Mouse (Mus musculus) CH12.LX (cell line): ENCODE results near the gene Pakap.

ENCODE experiments used
- CTCF ChIP-seq, 2 experiments: IDR thresholded peaks in 1 of 2; conservative IDR thresholded peaks in 1 of 2; 2 replicates each; pipeline ENCODE4 v1.5.1; 2011 to 2012; ENCODE audit warnings: low read depth in 2 of 2, low read length in 2 of 2, improper control_type of control experiment in 1 of 2, inconsistent platforms in 1 of 2, mild to moderate bottlenecking in 1 of 2, moderate library complexity in 1 of 2
- EP300 ChIP-seq: IDR thresholded peaks from 2 replicates; pipeline ENCODE4 v1.6.1; 2011; ENCODE audit warnings: low read length, improper control_type of control experiment
- HCFC1 ChIP-seq: IDR thresholded peaks from 2 replicates; pipeline ENCODE4 v1.6.1; 2012; ENCODE audit warnings: low read depth, mild to moderate bottlenecking, inconsistent platforms, low read length, improper control_type of control experiment
- MAX ChIP-seq: IDR thresholded peaks from 2 replicates; pipeline ENCODE4 v1.6.1; 2011; ENCODE audit warnings: low read length, improper control_type of control experiment
- POLR2A ChIP-seq: IDR thresholded peaks from 2 replicates; pipeline ENCODE4 v1.6.1; 2011; ENCODE audit warnings: low read depth, mild to moderate bottlenecking, improper control_type of control experiment, low read length
- RAD21 ChIP-seq: IDR thresholded peaks from 2 replicates; pipeline ENCODE4 v1.6.1; 2011; ENCODE audit warnings: low read depth, mild to moderate bottlenecking, low read length, improper control_type of control experiment, moderate library complexity
- TCF12 ChIP-seq: IDR thresholded peaks from 2 replicates; pipeline ENCODE4 v1.6.1; 2014; ENCODE audit warnings: low read depth, mild to moderate bottlenecking, inconsistent platforms, low read length, improper control_type of control experiment
- ZMIZ1 ChIP-seq: IDR thresholded peaks from 2 replicates; pipeline ENCODE4 v1.6.1; 2012; ENCODE audit warnings: low read depth, mild to moderate bottlenecking, inconsistent platforms, low read length, improper control_type of control experiment
- ZNF384 ChIP-seq: IDR thresholded peaks from 2 replicates; pipeline ENCODE4 v1.6.1; 2012; ENCODE audit warnings: low read depth, low read length, improper control_type of control experiment, inconsistent platforms

- TF ChIP-seq EP300 = no peak
- TF ChIP-seq CTCF (conservative IDR thresholded peaks at IDR 0.05 in 1 of 2, IDR thresholded peaks at IDR 0.05 in 1 of 2; ENCODE audit: low read depth in 2 of 2, low read length in 2 of 2) = no peak
- no peak for TF ChIP-seq MAX
- TF ChIP-seq RAD21 = no peak
- TF ChIP-seq POLR2A = no peak
- TF ChIP-seq TCF12 = no peak
- no peak for TF ChIP-seq ZNF384
- no peak for TF ChIP-seq ZMIZ1
- TF ChIP-seq HCFC1 = no peak
These were observed 334.6 kb downstream of the Pakap start for GRCm38 (mm10) chr4:57902619-57903018.
